Mouse (Mus musculus): Measurements from ENCODE around the gene Fam107b. TPM values are rescaled to one million over a fixed set of nuclear protein-coding genes. Genes with fewer than 3 reads are reported as not detected.
"Not testable (repeated sequence)": the region's sequence is repeated elsewhere in the genome, so short reads cannot be mapped to it uniquely, and the experiment has no call there.

The Fam107b gene
- polyA plus RNA-seq, 1 experiment from 2014 or later: 43.9 TPM

GRCm38 (mm10) chr2:3717268-3717667 lies 147.0 kb downstream of the Fam107b start:
- H3K27me3 ChIP-seq: no peaks in the 10 kb centered on the region
- H3K27ac ChIP-seq: no peak overlapping the region
- no peaks in the 10 kb centered on the region for H3K9me3 ChIP-seq
- no peaks in the 10 kb centered on the region for H3K36me3 ChIP-seq
- H3K4me3 ChIP-seq: no peak overlapping the region
- H3K4me1 ChIP-seq: peaks cover 27% of the 10 kb centered on the region
- no peak for ATAC-seq (ENCODE audit: insufficient number of reproducible peaks, insufficient read depth, low FRiP score, low TSS enrichment)
- 42% methylated on average over 5 of the region's 5 CpGs for WGBS
- H3K9ac ChIP-seq: no peak overlapping the region
- H3K4me2 ChIP-seq (replicated peaks): peak overlapping the region; percentile 11

- Histone ChIP-seq H3K4me1 (peaks cover 27% of the 10 kb centered on the region), H3K36me3 (no peaks in the 10 kb centered on the region), H3K27ac (no peak overlapping the region), H3K9ac (no peak overlapping the region), H3K4me2 (replicated peaks) (no peak overlapping the region), H3K4me3 (no peak overlapping the region), H3K9me3 (no peaks in the 10 kb centered on the region), H3K27me3 (no peaks in the 10 kb centered on the region)
- ATAC-seq (ENCODE audit: insufficient number of reproducible peaks, insufficient read depth, low FRiP score, low TSS enrichment): no peak
- WGBS: 69% methylated on average over 4 of the region's 4 CpGs
Measured at GRCm38 (mm10) chr2:3717847-3718246, 147.6 kb downstream of the Fam107b start.

- not testable (repeated sequence) for H3K27me3 ChIP-seq; ATAC-seq (ENCODE audit: insufficient number of reproducible peaks, insufficient read depth, low FRiP score, low TSS enrichment); H3K4me3 ChIP-seq; H3K36me3 ChIP-seq; H3K27ac ChIP-seq; H3K9me3 ChIP-seq; H3K9ac ChIP-seq; H3K4me2 ChIP-seq (replicated peaks)
- H3K4me1 ChIP-seq: peaks cover 23% of the 10 kb centered on the region
- WGBS: 88% methylated on average over 5 of the region's 5 CpGs
Measured at GRCm38 (mm10) chr2:3719436-3720121, 149.3 kb downstream of the Fam107b start.

GRCm38 (mm10) chr2:3721107-3721506 lies 150.8 kb downstream of the Fam107b start:
- ATAC-seq (ENCODE audit: insufficient number of reproducible peaks, insufficient read depth, low FRiP score, low TSS enrichment): no peak
- no peaks in the 10 kb centered on the region for H3K27me3 ChIP-seq
- no peak overlapping the region for H3K4me3 ChIP-seq
- no peak overlapping the region for H3K9ac ChIP-seq
- H3K27ac ChIP-seq: no peak overlapping the region
- no peak overlapping the region for H3K4me2 ChIP-seq (replicated peaks)
- H3K9me3 ChIP-seq: no peaks in the 10 kb centered on the region
- WGBS: 91% methylated on average over 5 of the region's 5 CpGs
- H3K36me3 ChIP-seq: no peaks in the 10 kb centered on the region
- H3K4me1 ChIP-seq: peaks cover 15% of the 10 kb centered on the region

- H3K36me3 ChIP-seq: no peaks in the 10 kb centered on the region
- no peak overlapping the region for H3K9ac ChIP-seq
- no peaks in the 10 kb centered on the region for H3K27me3 ChIP-seq
- no peak overlapping the region for H3K4me3 ChIP-seq
- H3K4me2 ChIP-seq (replicated peaks): no peak overlapping the region
- ATAC-seq (ENCODE audit: insufficient number of reproducible peaks, insufficient read depth, low FRiP score, low TSS enrichment): no peak
- no peaks in the 10 kb centered on the region for H3K9me3 ChIP-seq
- WGBS: 88% methylated on average over 6 of the region's 6 CpGs
- no peak overlapping the region for H3K27ac ChIP-seq
- peaks cover 15% of the 10 kb centered on the region for H3K4me1 ChIP-seq
Measured at GRCm38 (mm10) chr2:3721974-3722373, 151.7 kb downstream of the Fam107b start.

- Histone ChIP-seq H3K4me3 (no peak overlapping the region), H3K9me3 (no peaks in the 10 kb centered on the region), H3K9ac (no peak overlapping the region), H3K36me3 (no peaks in the 10 kb centered on the region), H3K4me2 (replicated peaks) (no peak overlapping the region), H3K27ac (no peak overlapping the region), H3K27me3 (no peaks in the 10 kb centered on the region), H3K4me1 (peaks cover 8% of the 10 kb centered on the region)
- ATAC-seq (ENCODE audit: insufficient number of reproducible peaks, insufficient read depth, low FRiP score, low TSS enrichment): no peak
- 80% methylated on average over 8 of the region's 8 CpGs for WGBS
Measured at GRCm38 (mm10) chr2:3723391-3724106, 153.3 kb downstream of the Fam107b start.

GRCm38 (mm10) chr2:3726501-3727078 lies 156.3 kb downstream of the Fam107b start:
- Histone ChIP-seq H3K4me2 (replicated peaks) (peak overlapping the region; percentile 17; the same call in 1 of the 2 replicates), H3K9me3 (no peaks in the 10 kb centered on the region), H3K36me3 (no peaks in the 10 kb centered on the region), H3K4me1 (peaks cover 21% of the 10 kb centered on the region), H3K4me3 (no peak overlapping the region), H3K27ac (peak overlapping the region; percentile 12; the same call in 1 of the 2 replicates), H3K27me3 (no peaks in the 10 kb centered on the region), H3K9ac (no peak overlapping the region)
- 48% methylated on average over 13 of the region's 13 CpGs for WGBS
- no peak for ATAC-seq (ENCODE audit: insufficient number of reproducible peaks, insufficient read depth, low FRiP score, low TSS enrichment)

- 84% methylated on average over 5 of the region's 5 CpGs for WGBS
- no peak for ATAC-seq (ENCODE audit: insufficient number of reproducible peaks, insufficient read depth, low FRiP score, low TSS enrichment)
- no peak overlapping the region for H3K27ac ChIP-seq
Measured at GRCm38 (mm10) chr2:3727225-3727930, 157.1 kb downstream of the Fam107b start.

GRCm38 (mm10) chr2:3728090-3728489 lies 157.8 kb downstream of the Fam107b start:
- H3K4me1 ChIP-seq: peaks cover 23% of the 10 kb centered on the region
- 92% methylated on average over 4 of the region's 4 CpGs for WGBS
- ATAC-seq (ENCODE audit: insufficient number of reproducible peaks, insufficient read depth, low FRiP score, low TSS enrichment): no peak
- no peak overlapping the region for H3K27ac ChIP-seq
- no peak overlapping the region for H3K9ac ChIP-seq
- no peaks in the 10 kb centered on the region for H3K36me3 ChIP-seq
- no peaks in the 10 kb centered on the region for H3K27me3 ChIP-seq
- no peak overlapping the region for H3K4me2 ChIP-seq (replicated peaks)
- no peak overlapping the region for H3K4me3 ChIP-seq
- H3K9me3 ChIP-seq: no peaks in the 10 kb centered on the region

More at GRCm38 (mm10) chr2:3727225-3727930, 157.1 kb downstream of the Fam107b start:
- no peaks in the 10 kb centered on the region for H3K27me3 ChIP-seq
- H3K36me3 ChIP-seq: no peaks in the 10 kb centered on the region
- no peak overlapping the region for H3K9ac ChIP-seq
- H3K4me1 ChIP-seq: peaks cover 23% of the 10 kb centered on the region
- H3K9me3 ChIP-seq: no peaks in the 10 kb centered on the region
- H3K4me2 ChIP-seq (replicated peaks): no peak overlapping the region
- H3K4me3 ChIP-seq: no peak overlapping the region

GRCm38 (mm10) chr2:3729586-3729985 lies 159.3 kb downstream of the Fam107b start:
- Histone ChIP-seq H3K4me3 (no peak overlapping the region), H3K4me2 (replicated peaks) (no peak overlapping the region), H3K4me1 (peaks cover 26% of the 10 kb centered on the region), H3K27ac (no peak overlapping the region), H3K27me3 (no peaks in the 10 kb centered on the region), H3K9me3 (no peaks in the 10 kb centered on the region), H3K36me3 (no peaks in the 10 kb centered on the region), H3K9ac (no peak overlapping the region)
- no peak for ATAC-seq (ENCODE audit: insufficient number of reproducible peaks, insufficient read depth, low FRiP score, low TSS enrichment)
- 78% methylated on average over 3 of the region's 3 CpGs for WGBS

- no peaks in the 10 kb centered on the region for H3K36me3 ChIP-seq
- no peaks in the 10 kb centered on the region for H3K27me3 ChIP-seq
- ATAC-seq (ENCODE audit: insufficient number of reproducible peaks, insufficient read depth, low FRiP score, low TSS enrichment): no peak
- WGBS: 45% methylated on average over 10 of the region's 10 CpGs
- peaks cover 26% of the 10 kb centered on the region for H3K4me1 ChIP-seq
- no peak overlapping the region for H3K27ac ChIP-seq
- no peak overlapping the region for H3K9ac ChIP-seq
- no peak overlapping the region for H3K4me3 ChIP-seq
- H3K4me2 ChIP-seq (replicated peaks): no peak overlapping the region
- no peaks in the 10 kb centered on the region for H3K9me3 ChIP-seq
Measured at GRCm38 (mm10) chr2:3730744-3731143, 160.5 kb downstream of the Fam107b start.

Data from embryonic facial prominence, embryonic 12.5 days (tissue).